Mouse (Mus musculus) olfactory bulb, adult 2 months (tissue): ENCODE data around the gene Zfp385c. TPM values are rescaled to one million over a fixed set of nuclear protein-coding genes. Genes with fewer than 3 reads are reported as not detected.

Experiments
- H3K27ac ChIP-seq: fragments of 200-500 bp; 2 replicates; pipeline ENCODE4 v1.5.1; 2012; ENCODE audit warnings: low read depth, low read length; ENCODE audit not compliant: insufficient read depth
- H3K4me1 ChIP-seq: fragments of 200-500 bp; 2 replicates; pipeline ENCODE4 v1.6.1; 2012; ENCODE audit warnings: low read length; ENCODE audit not compliant: control insufficient read depth, insufficient read depth
- H3K4me3 ChIP-seq: fragments of 200-500 bp; 2 replicates; pipeline ENCODE4 v1.5.1; 2012; ENCODE audit warnings: mild to moderate bottlenecking, low read depth, low read length, moderate library complexity; ENCODE audit not compliant: insufficient read depth
- CTCF ChIP-seq: fragments of 200-500 bp; IDR thresholded peaks from 2 replicates; pipeline ENCODE4 v1.5.1; 2012; ENCODE audit warnings: low read depth, mild to moderate bottlenecking, low read length, moderate library complexity; ENCODE audit not compliant: insufficient read depth
- POLR2A ChIP-seq: fragments of 200-500 bp; IDR thresholded peaks from 2 replicates; pipeline ENCODE4 v1.6.1; 2012; ENCODE audit warnings: mild to moderate bottlenecking, low read depth, low read length, moderate library complexity; ENCODE audit not compliant: insufficient read depth
- WGBS: fragments of 180-500 bp; shearing (Covaris S2); methylation state at CpG from one replicate; pipeline ENCODE4 v1.1.7; 2018; 5-methylcytosine and 5-hydroxymethylcytosine counted together
- polyA plus RNA-seq: library from polyadenylated mRNA; stranded (reverse); fragments of >200 nt; gene quantifications from 2 replicates; pipeline ENCODE4 v1.2.4, GENCODE M21; 2012; ENCODE audit warnings: low replicate concordance; ENCODE audit not compliant: missing spikeins, insufficient read depth, insufficient read length

Gene Zfp385c
- polyA plus RNA-seq, 1 experiment, result not detected

- H3K27ac ChIP-seq, result no peak overlapping the region
- H3K4me1 ChIP-seq, result peaks cover 10% of the 10 kb centered on the region; the same call in 1 of the 2 replicates
- WGBS, result 27% methylated on average over 4 of the region's 4 CpGs
- no peak for TF ChIP-seq POLR2A
- TF ChIP-seq CTCF, result no peak
- H3K4me3 ChIP-seq, result no peak overlapping the region
Observed at GRCm38 (mm10) chr11:100581756-100582155, 110.5 kb downstream of the Zfp385c start.

- 91% methylated on average over 13 of the region's 13 CpGs for WGBS
- Histone ChIP-seq H3K4me1 (peaks cover 23% of the 10 kb centered on the region), H3K4me3 (no peak overlapping the region), H3K27ac (no peak overlapping the region)
- TF ChIP-seq POLR2A, result no peak
- no peak for TF ChIP-seq CTCF
Observed at GRCm38 (mm10) chr11:100580275-100580674, 112.0 kb downstream of the Zfp385c start.

GRCm38 (mm10) chr11:100579116-100579799, 113.0 kb downstream of the Zfp385c start:
- Histone ChIP-seq H3K4me3 (no peak overlapping the region), H3K4me1 (peaks cover 23% of the 10 kb centered on the region), H3K27ac (no peak overlapping the region)
- 89% methylated on average over 9 of the region's 9 CpGs for WGBS
- no peak for TF ChIP-seq POLR2A
- TF ChIP-seq CTCF, result no peak

- H3K27ac ChIP-seq, result no peak overlapping the region
- no peak overlapping the region for H3K4me3 ChIP-seq
- peaks cover 23% of the 10 kb centered on the region for H3K4me1 ChIP-seq
- WGBS, result 50% methylated on average over 8 of the region's 8 CpGs
- TF ChIP-seq POLR2A (no peak), CTCF (no peak)
Observed at GRCm38 (mm10) chr11:100577852-100578599, 114.2 kb downstream of the Zfp385c start.

Other genes with a start within 250 kb of the Zfp385c start
- gene Klhl11, start 219.7 kb downstream of the Zfp385c start, polyA plus RNA-seq, result not detected in 2 replicates
- not detected in 2 replicates for gene Acly, start 164.5 kb downstream of the Zfp385c start, polyA plus RNA-seq
- gene Ttc25, start 146.8 kb downstream of the Zfp385c start, polyA plus RNA-seq, result not detected in 2 replicates
- gene Cnp, start 117.6 kb downstream of the Zfp385c start, polyA plus RNA-seq, result not detected in 2 replicates
- gene Nkiras2, start 73.2 kb downstream of the Zfp385c start, polyA plus RNA-seq, result not detected in 2 replicates
- gene Dnajc7, start 72.3 kb downstream of the Zfp385c start, polyA plus RNA-seq, result 670 TPM in 1 of 2 replicates, not detected in the other
- gene Dhx58, start 11.8 kb upstream of the Zfp385c start, polyA plus RNA-seq, result not detected in 2 replicates
- gene Kat2a, start 20.0 kb upstream of the Zfp385c start, polyA plus RNA-seq, result not detected in 2 replicates
- not detected in 2 replicates for gene Hspb9, start 21.4 kb upstream of the Zfp385c start, polyA plus RNA-seq
- not detected in 2 replicates for gene Rab5c, start 45.8 kb upstream of the Zfp385c start, polyA plus RNA-seq
- gene Kcnh4, start 67.5 kb upstream of the Zfp385c start, polyA plus RNA-seq, result not detected in 2 replicates
- gene Hcrt, start 70.5 kb upstream of the Zfp385c start, polyA plus RNA-seq, result not detected in 2 replicates
- not detected in 2 replicates for gene Ghdc, start 78.5 kb upstream of the Zfp385c start, polyA plus RNA-seq
- 121 TPM in 1 of 2 replicates, not detected in the other for gene Stat5b, start 158.3 kb upstream of the Zfp385c start, polyA plus RNA-seq
- not detected in 2 replicates for gene Stat5a, start 166.9 kb upstream of the Zfp385c start, polyA plus RNA-seq
- gene Stat3, start 247.1 kb upstream of the Zfp385c start, polyA plus RNA-seq, result not detected in 2 replicates